ENCODE assay signal across 8 mouse cellular contexts in genomic region chr3:54989358-54989757, GRCm38 (mm10).
A peak's percentile ranks its signal among the peaks of the same experiment; 100 is the strongest.
DNase-seq lines count a peak whose midpoint lies in the region; ATAC-seq and TF ChIP-seq lines count a peak whose summit lies in the region.

No protein-coding gene starts in this region.

- H3K27me3 ChIP-seq in heart, embryonic 10.5 days (ENCODE audit: insufficient read depth, poor library complexity, severe bottlenecking), result no peaks in the 10 kb centered on the region
- no peaks in the 10 kb centered on the region; the same call in 1 of the 2 replicates for H3K27me3 ChIP-seq in midbrain, postnatal 0 days (ENCODE audit: insufficient read depth, low read length)
- no peaks in the 10 kb centered on the region for H3K27me3 ChIP-seq in liver, postnatal 0 days (ENCODE audit: insufficient read depth, low read length)

- peaks cover 7% of the 10 kb centered on the region; the same call in 1 of the 2 replicates for H3K4me1 ChIP-seq in heart, embryonic 10.5 days
- no peaks in the 10 kb centered on the region; the same call in 1 of the 2 replicates for H3K4me1 ChIP-seq in midbrain, postnatal 0 days (ENCODE audit: insufficient read depth, low read length)
- H3K4me1 ChIP-seq in liver, postnatal 0 days (ENCODE audit: insufficient read depth), result no peaks in the 10 kb centered on the region

- no peaks in the 10 kb centered on the region for H3K9me3 ChIP-seq in heart, embryonic 10.5 days
- no peaks in the 10 kb centered on the region for H3K9me3 ChIP-seq in midbrain, postnatal 0 days (ENCODE audit: low read length)
- no peaks in the 10 kb centered on the region for H3K9me3 ChIP-seq in liver, postnatal 0 days (ENCODE audit: low read length)

- DNase-seq in heart, adult 11 months, result peak; percentile 96
- DNase-seq in heart, embryonic 10.5 days (ENCODE audit: low spot score), result no peak
- peak; percentile 42 for DNase-seq in NIH3T3 (ENCODE audit: low read depth)
- peak; percentile 75 for DNase-seq in gastrocnemius, adult 2 months
- DNase-seq in kidney, postnatal 25 days, result peak; percentile 64 to 72
- DNase-seq in midbrain, postnatal 0 days (ENCODE audit: low spot score), result peak; percentile 78
- no peak for DNase-seq in liver, postnatal 0 days

- TF ChIP-seq EP300 in liver, postnatal 0 days (IDR thresholded peaks at IDR 0.05; ENCODE audit: low read depth), result no peak

- H3K9ac ChIP-seq in midbrain, postnatal 0 days (replicated peaks; ENCODE audit: low read length, poor library complexity, severe bottlenecking), result no peak overlapping the region
- no peak overlapping the region for H3K9ac ChIP-seq in liver, postnatal 0 days (replicated peaks)

- H3K4me2 ChIP-seq in midbrain, postnatal 0 days (ENCODE audit: low read depth, low read length, poor library complexity, severe bottlenecking), result no peak overlapping the region
- no peak overlapping the region for H3K4me2 ChIP-seq in liver, postnatal 0 days (ENCODE audit: low read depth, low read length)

- intact Hi-C loops in gastrocnemius, adult 2 months (cut with DNase I), result no loop called here

- 55% methylated on average over 8 of the region's 8 CpGs for WGBS in heart, embryonic 10.5 days
- WGBS in midbrain, postnatal 0 days, result 56% methylated on average over 8 of the region's 8 CpGs
- WGBS in liver, postnatal 0 days (ENCODE audit: insufficient replicate concordance), result 44% methylated on average over 8 of the region's 8 CpGs

- H3K4me3 ChIP-seq in heart, embryonic 10.5 days, result no peak overlapping the region
- H3K4me3 ChIP-seq in gastrocnemius, adult 2 months, result no peak overlapping the region
- H3K4me3 ChIP-seq in midbrain, postnatal 0 days (ENCODE audit: low read depth, low read length), result no peak overlapping the region
- H3K4me3 ChIP-seq in liver, postnatal 0 days (ENCODE audit: low read depth, low read length), result no peak overlapping the region

- H3K27ac ChIP-seq in heart, embryonic 10.5 days, result no peak overlapping the region
- no peak overlapping the region for H3K27ac ChIP-seq in gastrocnemius, adult 2 months
- no peak overlapping the region for H3K27ac ChIP-seq in midbrain, postnatal 0 days (ENCODE audit: low read depth, low read length)
- H3K27ac ChIP-seq in liver, postnatal 0 days (ENCODE audit: low read depth), result no peak overlapping the region

- peak; percentile 10; the same call in 1 of the 2 replicates for ATAC-seq in midbrain, postnatal 0 days (ENCODE audit: low FRiP score)
- ATAC-seq in megakaryocyte-erythroid progenitor cell, adult 5-6 weeks (replicated peaks; ENCODE audit: low FRiP score, low TSS enrichment, poor library complexity, severe bottlenecking), result no peak
- no peak for ATAC-seq in liver, postnatal 0 days

- no peaks in the 10 kb centered on the region for H3K36me3 ChIP-seq in heart, embryonic 10.5 days
- no peaks in the 10 kb centered on the region for H3K36me3 ChIP-seq in midbrain, postnatal 0 days (ENCODE audit: insufficient read depth, low read length)
- no peaks in the 10 kb centered on the region for H3K36me3 ChIP-seq in liver, postnatal 0 days (replicated peaks; ENCODE audit: insufficient read depth, low read length)

- no peak for TF ChIP-seq CTCF in gastrocnemius, adult 2 months (IDR thresholded peaks at IDR 0.05)
- TF ChIP-seq CTCF in midbrain, postnatal 0 days (IDR thresholded peaks at IDR 0.05), result no peak
- no peak for TF ChIP-seq CTCF in liver, postnatal 0 days (IDR thresholded peaks at IDR 0.05; ENCODE audit: low read depth)

Comparison
In these comparisons a context has a peak if more than half of its experiments do, and no peak if none do; other contexts are left out.
1. DNase-seq: peak in heart, adult 11 months (single experiment), NIH3T3 (single experiment), gastrocnemius, adult 2 months (single experiment), kidney, postnatal 25 days (2 of 2) and midbrain, postnatal 0 days (single experiment); none in heart, embryonic 10.5 days (single experiment) and liver, postnatal 0 days (single experiment).